Mouse (Mus musculus) cortical plate, adult 2 months (tissue): ENCODE data around the gene Atxn7l1.

ENCODE experiments used
- CTCF ChIP-seq: fragments of 200-500 bp; IDR thresholded peaks from 2 replicates; pipeline ENCODE4 v1.5.1; 2011; ENCODE audit warnings: mild to moderate bottlenecking, control low read depth, low read length; ENCODE audit not compliant: insufficient read depth; ENCODE audit errors: extremely low read depth
- POLR2A ChIP-seq: fragments of 200-500 bp; IDR thresholded peaks from 2 replicates; pipeline ENCODE4 v1.6.1; 2011; ENCODE audit warnings: mild to moderate bottlenecking, low read length, control low read depth; ENCODE audit not compliant: insufficient read depth; ENCODE audit errors: extremely low read depth

DNA sequence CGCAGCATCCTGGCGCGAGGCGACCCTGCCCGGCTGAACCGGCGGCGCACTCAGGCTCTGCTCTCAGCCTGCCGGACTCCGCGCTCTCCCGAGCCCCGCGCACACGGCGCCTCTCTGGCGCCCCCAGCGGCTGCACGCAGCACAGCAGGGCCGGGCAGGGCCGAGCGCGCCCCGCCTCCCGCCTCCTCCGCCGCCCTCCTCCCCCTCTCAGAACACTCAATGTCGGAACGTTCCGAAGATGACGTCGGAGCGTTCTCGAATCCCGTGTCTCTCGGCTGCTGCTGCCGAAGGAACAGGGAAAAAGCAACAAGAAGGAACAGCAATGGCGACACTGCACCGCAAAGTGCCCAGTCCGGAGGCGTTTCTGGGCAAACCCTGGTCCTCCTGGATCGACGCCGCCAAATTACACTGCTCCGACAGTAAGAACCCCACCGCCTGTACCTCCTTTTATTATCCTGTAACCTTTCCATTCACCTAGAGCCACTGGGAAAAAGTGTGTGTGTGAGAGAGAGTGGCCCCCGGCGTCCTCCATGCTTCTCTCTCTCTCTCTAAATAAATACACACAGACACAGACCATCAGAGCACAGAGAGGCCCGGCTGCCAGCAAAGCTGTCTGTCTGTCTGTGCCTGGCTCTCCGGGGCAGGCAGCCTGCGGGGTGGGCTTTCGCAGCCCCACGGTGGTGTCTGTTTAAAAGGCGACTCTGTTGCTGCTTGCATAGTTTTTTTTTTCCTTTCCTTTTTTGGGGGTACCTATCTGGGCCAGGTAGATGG lies at the start of gene Atxn7l1:
- TF ChIP-seq CTCF, result peak; percentile 46
- TF ChIP-seq POLR2A, result peak; percentile 98
